22 mouse cellular contexts compared by ENCODE assay signal in the genomic region with DNA sequence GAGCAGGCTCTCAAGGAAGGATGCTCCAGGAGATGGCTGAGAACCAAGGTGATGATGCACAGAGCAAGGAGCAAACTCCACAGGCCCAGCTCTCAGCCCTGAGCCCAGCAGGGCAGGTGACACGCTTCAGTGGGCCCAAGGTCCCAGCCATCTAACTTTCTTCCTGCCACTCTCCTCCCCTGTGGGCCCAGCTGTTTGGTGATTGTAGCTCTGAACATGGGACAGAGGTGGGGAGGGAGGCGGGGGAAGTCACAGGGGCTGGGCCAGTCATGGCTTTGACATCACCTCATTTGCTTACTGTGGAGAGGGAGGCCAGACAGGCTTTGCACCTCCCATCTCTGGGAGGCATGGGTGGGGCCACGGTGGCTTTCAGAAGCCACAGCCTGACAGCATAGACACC. TPM values are rescaled to one million over a fixed set of nuclear protein-coding genes. Genes with fewer than 3 reads are reported as not detected.
DNase-seq lines count a peak whose midpoint lies in the region; ATAC-seq and TF ChIP-seq lines count a peak whose summit lies in the region.
"Had no signal": no experiment of that assay in that cellular context is flagged by ENCODE, and none has a peak within 500 bp of the region (broad histone marks: within the 10 kb centered on the region; RNA-seq: fewer than 3 reads in every experiment).

Gene Bsnd, minus strand, starts transcription at position 168 of the 400 bp plus-strand sequence.

- H3K9me3 ChIP-seq in liver, postnatal 0 days (ENCODE audit: low read length), result no peaks in the 10 kb centered on the region
- H3K9me3 ChIP-seq in liver, embryonic 11.5 days (ENCODE audit: control insufficient read depth, low read length), result no peaks in the 10 kb centered on the region
- no peaks in the 10 kb centered on the region for H3K9me3 ChIP-seq in kidney, embryonic 16.5 days (ENCODE audit: low read length)
- H3K9me3 ChIP-seq in hindbrain, embryonic 16.5 days (ENCODE audit: control insufficient read depth, low read length), result no peaks in the 10 kb centered on the region
- H3K9me3 ChIP-seq: forebrain, embryonic 10.5 days; liver, embryonic 13.5 days; megakaryocyte, embryonic 14.5 days; neural tube, embryonic 13.5 days had no signal

- TF ChIP-seq CTCF in liver, postnatal 0 days (IDR thresholded peaks at IDR 0.05; ENCODE audit: low read depth), result no peak
- TF ChIP-seq CTCF in spleen, adult 2 months (IDR thresholded peaks at IDR 0.05; ENCODE audit: extremely low read depth, insufficient read depth, insufficient read length, insufficient replicate concordance), result no peak

- no peak within 1 kb of the TSS for H3K4me2 ChIP-seq in liver, postnatal 0 days (ENCODE audit: low read depth, low read length)
- no peak within 1 kb of the TSS for H3K4me2 ChIP-seq in liver, embryonic 11.5 days
- no peak within 1 kb of the TSS for H3K4me2 ChIP-seq in kidney, embryonic 16.5 days (replicated peaks; ENCODE audit: low read depth, low read length)
- no peak within 1 kb of the TSS for H3K4me2 ChIP-seq in hindbrain, embryonic 16.5 days (ENCODE audit: low read length)
- H3K4me2 ChIP-seq: heart, embryonic 11.5 days; liver, embryonic 13.5 days; neural tube, embryonic 13.5 days had no signal

- no peaks in the 10 kb centered on the region for H3K4me1 ChIP-seq in liver, postnatal 0 days (ENCODE audit: insufficient read depth)
- no peaks in the 10 kb centered on the region for H3K4me1 ChIP-seq in liver, embryonic 11.5 days (replicated peaks; ENCODE audit: control insufficient read depth, insufficient read depth, low read length)
- peaks cover 10% of the 10 kb centered on the region; the same call in 1 of the 2 replicates for H3K4me1 ChIP-seq in kidney, embryonic 16.5 days (ENCODE audit: insufficient read depth, low read length)
- peaks cover 9% of the 10 kb centered on the region; the same call in 1 of the 2 replicates for H3K4me1 ChIP-seq in spleen, adult 2 months (ENCODE audit: control insufficient read depth, insufficient read depth, insufficient read length)
- no peaks in the 10 kb centered on the region for H3K4me1 ChIP-seq in hindbrain, embryonic 16.5 days (ENCODE audit: control insufficient read depth, insufficient read depth, low read depth, low read length)
- H3K4me1 ChIP-seq: liver, embryonic 13.5 days; megakaryocyte, embryonic 14.5 days; neural tube, embryonic 13.5 days had no signal

- H3K36me3 ChIP-seq in liver, postnatal 0 days (replicated peaks; ENCODE audit: insufficient read depth, low read length), result no peaks in the 10 kb centered on the region
- no peaks in the 10 kb centered on the region for H3K36me3 ChIP-seq in liver, embryonic 11.5 days (ENCODE audit: control insufficient read depth, insufficient read depth, low read length)
- no peaks in the 10 kb centered on the region for H3K36me3 ChIP-seq in kidney, embryonic 16.5 days (ENCODE audit: insufficient read depth, low read length)
- H3K36me3 ChIP-seq in spleen, adult 2 months (ENCODE audit: control insufficient read depth, insufficient read depth, low read length), result no peaks in the 10 kb centered on the region
- H3K36me3 ChIP-seq in hindbrain, embryonic 16.5 days (ENCODE audit: control insufficient read depth, insufficient read depth, low read length), result no peaks in the 10 kb centered on the region
- H3K36me3 ChIP-seq: forebrain, embryonic 10.5 days; liver, embryonic 13.5 days; neural tube, embryonic 13.5 days had no signal

- WGBS in liver, postnatal 0 days (ENCODE audit: insufficient replicate concordance), result 43% methylated on average over 3 of the region's 3 CpGs
- WGBS in liver, embryonic 11.5 days, result 43% methylated on average over 3 of the region's 3 CpGs
- 32% methylated on average over 3 of the region's 3 CpGs for WGBS in kidney, embryonic 16.5 days
- WGBS in spleen, adult 2 months, result 25% methylated on average over 3 of the region's 3 CpGs
- 69% methylated on average over 3 of the region's 3 CpGs for WGBS in hindbrain, embryonic 16.5 days

- TF ChIP-seq EP300 in liver, postnatal 0 days (IDR thresholded peaks at IDR 0.05; ENCODE audit: low read depth), result no peak

- H3K4me3 ChIP-seq in liver, postnatal 0 days (ENCODE audit: low read depth, low read length), result no peak within 1 kb of the TSS
- H3K4me3 ChIP-seq in liver, embryonic 11.5 days (ENCODE audit: low read depth, low read length), result no peak within 1 kb of the TSS
- peak within 1 kb of the TSS; percentile 17; the same call in 1 of the 2 replicates for H3K4me3 ChIP-seq in kidney, embryonic 16.5 days (ENCODE audit: low read length)
- no peak within 1 kb of the TSS for H3K4me3 ChIP-seq in spleen, adult 2 months (ENCODE audit: extremely low read depth, insufficient read depth, insufficient read length)
- H3K4me3 ChIP-seq in hindbrain, embryonic 16.5 days (ENCODE audit: low read length), result no peak within 1 kb of the TSS
- H3K4me3 ChIP-seq: forebrain, embryonic 10.5 days; liver, embryonic 13.5 days; megakaryocyte, embryonic 14.5 days; neural tube, embryonic 13.5 days had no signal

- no peak within 1 kb of the TSS for H3K9ac ChIP-seq in liver, postnatal 0 days (replicated peaks)
- H3K9ac ChIP-seq in liver, embryonic 11.5 days (ENCODE audit: low read depth, low read length), result no peak within 1 kb of the TSS
- H3K9ac ChIP-seq in kidney, embryonic 16.5 days (replicated peaks; ENCODE audit: low read length), result peak within 1 kb of the TSS; percentile 37; the same call in 1 of the 2 replicates
- H3K9ac ChIP-seq in hindbrain, embryonic 16.5 days (ENCODE audit: low read depth, low read length), result no peak within 1 kb of the TSS
- H3K9ac ChIP-seq: liver, embryonic 13.5 days; neural tube, embryonic 13.5 days had no signal

- no peak for TF ChIP-seq POLR2A in spleen, adult 2 months (IDR thresholded peaks at IDR 0.05; ENCODE audit: low read depth, low read length)

- peaks cover 4% of the 10 kb centered on the region; the same call in 1 of the 2 replicates for H3K27me3 ChIP-seq in liver, postnatal 0 days (ENCODE audit: insufficient read depth, low read length)
- H3K27me3 ChIP-seq in liver, embryonic 11.5 days (replicated peaks; ENCODE audit: control insufficient read depth, insufficient read depth, low read length), result no peaks in the 10 kb centered on the region; the same call in 1 of the 2 replicates
- no peaks in the 10 kb centered on the region; the same call in 1 of the 2 replicates for H3K27me3 ChIP-seq in kidney, embryonic 16.5 days (ENCODE audit: insufficient read depth, low read length)
- no peaks in the 10 kb centered on the region for H3K27me3 ChIP-seq in spleen, adult 2 months (ENCODE audit: control insufficient read depth, insufficient read depth, low read length)
- no peaks in the 10 kb centered on the region for H3K27me3 ChIP-seq in hindbrain, embryonic 16.5 days (replicated peaks; ENCODE audit: control insufficient read depth, insufficient read depth, low read length)
- H3K27me3 ChIP-seq: neural tube, embryonic 13.5 days had no signal

- peak; percentile 63 for ATAC-seq in liver, postnatal 0 days
- ATAC-seq in liver, embryonic 11.5 days (replicated peaks; ENCODE audit: low FRiP score), result no peak
- peak; percentile 89 for ATAC-seq in kidney, embryonic 16.5 days (ENCODE audit: low FRiP score, low TSS enrichment)
- ATAC-seq in cerebellum, adult (ENCODE audit: insufficient number of reproducible peaks, low FRiP score, low TSS enrichment), result no peak
- no peak for ATAC-seq in hindbrain, embryonic 16.5 days
- ATAC-seq: hindbrain, postnatal 0 days had no signal

- DNase-seq in liver, postnatal 0 days, result peak; percentile 45
- no peak for DNase-seq in liver, embryonic 11.5 days (ENCODE audit: low spot score)
- peak; percentile 54 for DNase-seq in ZHBTc4 (ENCODE audit: low read depth, low spot score)
- DNase-seq in spleen, adult 2 months (ENCODE audit: low read depth in 1 of 2, low spot score in 2 of 2), result peak; percentile 28 to 52
- DNase-seq in layer of hippocampus, adult 9-11 months, result no peak
- DNase-seq: adrenal gland, adult 2 months; cerebellum, adult 2 months; heart, postnatal 36 days; left cerebral cortex, postnatal 4 days; liver, embryonic 13.5 days; lung, postnatal 10 days; thymus, postnatal 25 days had no signal

- no peak within 1 kb of the TSS for H3K27ac ChIP-seq in liver, postnatal 0 days (ENCODE audit: low read depth)
- H3K27ac ChIP-seq in liver, embryonic 11.5 days (ENCODE audit: low read depth, low read length), result no peak within 1 kb of the TSS
- peak within 1 kb of the TSS; percentile 65 for H3K27ac ChIP-seq in kidney, embryonic 16.5 days (ENCODE audit: low read length)
- H3K27ac ChIP-seq in spleen, adult 2 months (ENCODE audit: insufficient read depth, low read length), result no peak within 1 kb of the TSS
- H3K27ac ChIP-seq in hindbrain, embryonic 16.5 days (ENCODE audit: low read depth, low read length), result no peak within 1 kb of the TSS
- H3K27ac ChIP-seq: hindbrain, postnatal 0 days; liver, embryonic 13.5 days; neural tube, embryonic 13.5 days had no signal

RNA-seq across cellular contexts. Expression of gene Bsnd, which starts in this region (rescaled TPM):
- polyA plus RNA-seq in liver, postnatal 0 days (2015; fragmentation: Nextera tagmentation; extraction: Ambion mirVana), result not detected in 2 replicates
- polyA plus RNA-seq in liver, embryonic 11.5 days (2014; fragmentation: Nextera tagmentation; extraction: Ambion mirVana), result not detected in 2 replicates
- 15.6 and 16.5 TPM in 2 replicates for polyA plus RNA-seq in kidney, embryonic 16.5 days (2015; fragmentation: Nextera tagmentation; extraction: Ambion mirVana)
- polyA plus RNA-seq in spleen, adult 2 months (2012; rRNA removed), result 0.02 and 0.06 TPM in 2 replicates
- polyA plus RNA-seq in hindbrain, embryonic 16.5 days (2015; fragmentation: Nextera tagmentation; extraction: Ambion mirVana), result not detected in 2 replicates
- polyA plus RNA-seq: cortical plate, adult 2 months; forebrain, embryonic 10.5 days; frontal cortex, adult 2 months; heart, embryonic 11.5 days; hindbrain, postnatal 0 days; liver, embryonic 13.5 days; neural tube, embryonic 13.5 days had no signal

Comparison
In these comparisons a context has a peak if more than half of its experiments do, and no peak if none do; other contexts are left out.
1. RNA of gene Bsnd (polyA plus RNA-seq): 15.6 to 16.5 TPM in kidney, embryonic 16.5 days; 0.02 to 0.06 TPM in spleen, adult 2 months, not detected in liver, postnatal 0 days, not detected in liver, embryonic 11.5 days and not detected in hindbrain, embryonic 16.5 days; every median in the first group is over 10 times any median in the second.
2. Peak in DNase-seq and ATAC-seq in liver, postnatal 0 days; RNA of the gene not detected or under 1 TPM.
3. Peak in DNase-seq in spleen, adult 2 months; RNA of the gene not detected or under 1 TPM.